ENCODE assay signal across 7 mouse cellular contexts in the genomic region with DNA sequence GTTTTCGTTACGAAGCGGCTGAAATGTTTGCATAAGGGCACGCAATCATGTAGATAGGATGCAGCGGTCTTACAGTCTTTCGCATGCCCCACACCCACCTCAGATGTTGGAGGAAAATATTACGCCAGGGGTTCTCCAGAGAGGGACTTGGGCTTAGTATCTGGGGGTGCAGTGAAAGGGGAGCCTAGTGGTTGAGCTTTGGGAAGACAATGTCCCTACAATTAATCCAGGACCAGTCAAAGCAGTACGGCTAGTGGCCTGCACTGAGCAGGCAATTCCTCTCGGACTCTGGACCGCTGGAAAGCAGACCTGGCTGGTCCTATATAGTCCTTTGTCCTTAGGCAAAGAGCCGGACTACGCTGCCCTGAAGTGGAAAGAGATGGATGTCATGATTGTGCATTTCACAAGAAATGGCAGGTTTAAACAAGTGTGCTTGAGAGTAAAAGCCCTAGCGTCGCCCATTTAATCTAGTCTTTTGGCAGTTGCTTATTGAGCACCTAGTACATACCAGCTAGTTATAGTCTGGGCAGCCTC. TPM values are rescaled to one million over a fixed set of nuclear protein-coding genes. Genes with fewer than 3 reads are reported as not detected.
DNase-seq lines count a peak whose midpoint lies in the region; ATAC-seq and TF ChIP-seq lines count a peak whose summit lies in the region.

No protein-coding gene starts in this region.

- H3K27ac ChIP-seq in forebrain, embryonic 10.5 days: peak overlapping the region; percentile 91
- H3K27ac ChIP-seq in olfactory bulb, adult 2 months (ENCODE audit: insufficient read depth, low read depth, low read length): peak overlapping the region; percentile 94

- 31% methylated on average over 14 of the region's 14 CpGs for WGBS in forebrain, embryonic 10.5 days
- WGBS in olfactory bulb, adult 2 months: 10% methylated on average over 14 of the region's 14 CpGs

- peaks cover 48% of the 10 kb centered on the region for H3K4me1 ChIP-seq in megakaryocyte, embryonic 14.5 days
- H3K4me1 ChIP-seq in forebrain, embryonic 10.5 days: peaks cover 65% of the 10 kb centered on the region
- peaks cover 36% of the 10 kb centered on the region for H3K4me1 ChIP-seq in olfactory bulb, adult 2 months (ENCODE audit: control insufficient read depth, insufficient read depth, low read length)

- peaks cover 26% of the 10 kb centered on the region for H3K36me3 ChIP-seq in megakaryocyte, embryonic 14.5 days (replicated peaks; ENCODE audit: low read length)
- H3K36me3 ChIP-seq in forebrain, embryonic 10.5 days (replicated peaks): peaks cover 26% of the 10 kb centered on the region

- no peak for ATAC-seq in megakaryocyte, adult 5-6 weeks (ENCODE audit: poor library complexity, severe bottlenecking)

- no peaks in the 10 kb centered on the region for H3K9me3 ChIP-seq in megakaryocyte, embryonic 14.5 days
- no peaks in the 10 kb centered on the region for H3K9me3 ChIP-seq in forebrain, embryonic 10.5 days

- TF ChIP-seq POLR2A in olfactory bulb, adult 2 months (IDR thresholded peaks at IDR 0.05; ENCODE audit: insufficient read depth, low read depth, low read length): no peak

- DNase-seq in forebrain, embryonic 10.5 days (ENCODE audit: extremely low spot score, low spot score): no peak
- peak; percentile 20 to 37 for DNase-seq in kidney, postnatal 36 days
- DNase-seq in Muller cell, postnatal 12 days (ENCODE audit: inconsistent ontology term): no peak
- no peak for DNase-seq in spleen, postnatal 14 days (ENCODE audit: low spot score in 2 of 2)

- H3K27me3 ChIP-seq in megakaryocyte, embryonic 14.5 days (replicated peaks): peaks cover 47% of the 10 kb centered on the region
- peaks cover 73% of the 10 kb centered on the region for H3K27me3 ChIP-seq in forebrain, embryonic 10.5 days (ENCODE audit: poor library complexity, severe bottlenecking)

- TF ChIP-seq CTCF in olfactory bulb, adult 2 months (IDR thresholded peaks at IDR 0.05; ENCODE audit: insufficient read depth, low read depth, low read length): no peak

- peak overlapping the region; percentile 97 for H3K4me3 ChIP-seq in megakaryocyte, embryonic 14.5 days (replicated peaks)
- H3K4me3 ChIP-seq in forebrain, embryonic 10.5 days: peak overlapping the region; percentile 80
- peak overlapping the region; percentile 81 for H3K4me3 ChIP-seq in olfactory bulb, adult 2 months (ENCODE audit: insufficient read depth, low read depth, low read length)

RNA-seq across cellular contexts. Expression of a gene that starts 0.4 kb away (rescaled TPM):
- 17.4 and 18.6 TPM in 2 replicates for polyA plus RNA-seq in megakaryocyte, embryonic 14.5 days (2012; ENCODE audit: insufficient read depth, low replicate concordance)
- 1.9 and 2.1 TPM in 2 replicates for total RNA-seq in megakaryocyte, adult 5-6 weeks (2015)
- total RNA-seq in megakaryocyte, adult 5-6 weeks (2017): 1.3 and 1.8 TPM in 2 replicates
- polyA plus RNA-seq in forebrain, embryonic 10.5 days (2016; fragmentation: Nextera tagmentation; extraction: Ambion mirVana): 17.9 and 18.0 TPM in 2 replicates
- not detected in 2 replicates for polyA plus RNA-seq in olfactory bulb, adult 2 months (2012; ENCODE audit: insufficient read depth, insufficient read length, low replicate concordance, missing spikeins)

RNA-seq across cellular contexts. Expression of a gene that starts 0.6 kb away (rescaled TPM):
- polyA plus RNA-seq in megakaryocyte, embryonic 14.5 days (2012; ENCODE audit: insufficient read depth, low replicate concordance): 0.19 TPM in 1 of 2 replicates, not detected in the other
- total RNA-seq in megakaryocyte, adult 5-6 weeks (2015): 0.11 and 0.36 TPM in 2 replicates
- total RNA-seq in megakaryocyte, adult 5-6 weeks (2017): not detected in 2 replicates
- 2.8 and 2.9 TPM in 2 replicates for polyA plus RNA-seq in forebrain, embryonic 10.5 days (2016; fragmentation: Nextera tagmentation; extraction: Ambion mirVana)
- polyA plus RNA-seq in olfactory bulb, adult 2 months (2012; ENCODE audit: insufficient read depth, insufficient read length, low replicate concordance, missing spikeins): not detected in 2 replicates

RNA-seq across cellular contexts. Expression of a gene that starts 10.9 kb away (rescaled TPM):
- polyA plus RNA-seq in megakaryocyte, embryonic 14.5 days (2012; ENCODE audit: insufficient read depth, low replicate concordance): 39.1 and 126 TPM in 2 replicates
- total RNA-seq in megakaryocyte, adult 5-6 weeks (2015): 31.3 and 33.1 TPM in 2 replicates
- total RNA-seq in megakaryocyte, adult 5-6 weeks (2017): 108 and 114 TPM in 2 replicates
- 206 and 224 TPM in 2 replicates for polyA plus RNA-seq in forebrain, embryonic 10.5 days (2016; fragmentation: Nextera tagmentation; extraction: Ambion mirVana)
- polyA plus RNA-seq in olfactory bulb, adult 2 months (2012; ENCODE audit: insufficient read depth, insufficient read length, low replicate concordance, missing spikeins): not detected in 2 replicates

RNA-seq across cellular contexts. Expression of a gene that starts 13.3 kb away (rescaled TPM):
- polyA plus RNA-seq in megakaryocyte, embryonic 14.5 days (2012; ENCODE audit: insufficient read depth, low replicate concordance): 8.8 and 9.9 TPM in 2 replicates
- 17.2 and 18.1 TPM in 2 replicates for total RNA-seq in megakaryocyte, adult 5-6 weeks (2015)
- total RNA-seq in megakaryocyte, adult 5-6 weeks (2017): 8.1 and 11.7 TPM in 2 replicates
- 12.5 and 13.3 TPM in 2 replicates for polyA plus RNA-seq in forebrain, embryonic 10.5 days (2016; fragmentation: Nextera tagmentation; extraction: Ambion mirVana)
- polyA plus RNA-seq in olfactory bulb, adult 2 months (2012; ENCODE audit: insufficient read depth, insufficient read length, low replicate concordance, missing spikeins): not detected in 2 replicates

RNA-seq across cellular contexts. Expression of a gene that starts 22.5 kb away (rescaled TPM):
- 0.32 TPM in 1 of 2 replicates, not detected in the other for polyA plus RNA-seq in megakaryocyte, embryonic 14.5 days (2012; ENCODE audit: insufficient read depth, low replicate concordance)
- 0.18 TPM in 1 of 2 replicates, not detected in the other for total RNA-seq in megakaryocyte, adult 5-6 weeks (2015)
- total RNA-seq in megakaryocyte, adult 5-6 weeks (2017): 0.48 and 0.53 TPM in 2 replicates
- 1.0 and 1.1 TPM in 2 replicates for polyA plus RNA-seq in forebrain, embryonic 10.5 days (2016; fragmentation: Nextera tagmentation; extraction: Ambion mirVana)
- not detected in 2 replicates for polyA plus RNA-seq in olfactory bulb, adult 2 months (2012; ENCODE audit: insufficient read depth, insufficient read length, low replicate concordance, missing spikeins)

Comparison
In these comparisons a context has a peak if more than half of its experiments do, and no peak if none do; other contexts are left out.
1. DNase-seq: peak in kidney, postnatal 36 days (2 of 2); none in forebrain, embryonic 10.5 days (single experiment), Muller cell, postnatal 12 days (single experiment) and spleen, postnatal 14 days (0 of 2).
2. RNA of a gene that starts 0.4 kb away (polyA plus RNA-seq): 17.4 to 18.6 TPM in megakaryocyte, embryonic 14.5 days and 17.9 to 18.0 TPM in forebrain, embryonic 10.5 days; not detected in olfactory bulb, adult 2 months; every median in the first group is over 10 times any median in the second.
3. RNA of a gene that starts 10.9 kb away (polyA plus RNA-seq): 206 to 224 TPM in forebrain, embryonic 10.5 days and 39.1 to 126 TPM in megakaryocyte, embryonic 14.5 days; not detected in olfactory bulb, adult 2 months; every median in the first group is over 10 times any median in the second.
4. Peak in every context shown above with its lines, with median percentiles within 50 percentile points of each other: H3K4me3 ChIP-seq.